26 mouse cellular contexts compared by ENCODE assay signal in the genomic region with DNA sequence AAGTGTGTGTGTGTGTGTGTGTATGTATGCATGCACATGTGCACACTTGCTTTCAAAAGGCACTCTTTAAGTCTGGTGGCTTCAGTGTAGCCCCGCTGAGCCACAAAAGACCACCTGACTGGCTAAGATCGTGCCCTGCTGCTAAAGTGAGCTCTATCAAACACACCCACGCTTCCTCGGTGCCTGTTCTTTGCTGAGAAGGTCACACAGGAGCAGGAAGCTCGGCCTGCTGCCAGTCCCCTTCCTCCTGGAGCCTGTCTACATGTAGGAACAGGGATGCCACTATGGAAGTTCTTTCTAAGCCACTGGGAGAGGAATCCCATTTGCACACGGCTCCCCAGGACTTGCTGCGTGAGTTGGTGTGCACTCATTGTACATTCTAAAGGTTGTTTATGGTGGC. TPM values are rescaled to one million over a fixed set of nuclear protein-coding genes. Genes with fewer than 3 reads are reported as not detected.
DNase-seq lines count a peak whose midpoint lies in the region; ATAC-seq and TF ChIP-seq lines count a peak whose summit lies in the region.
"Had no signal": no experiment of that assay in that cellular context is flagged by ENCODE, and none has a peak within 500 bp of the region (broad histone marks: within the 10 kb centered on the region; RNA-seq: fewer than 3 reads in every experiment).

No protein-coding gene starts in this region.

- ATAC-seq in kidney, embryonic 16.5 days (ENCODE audit: low FRiP score, low TSS enrichment) = no peak
- no peak for ATAC-seq in hindbrain, postnatal 0 days
- ATAC-seq in liver, embryonic 11.5 days (replicated peaks; ENCODE audit: low FRiP score) = no peak
- ATAC-seq: activated CD4-positive, CD25-positive, alpha-beta regulatory T cell, adult 4 months; forebrain, embryonic 16.5 days; midbrain, embryonic 16.5 days had no signal

- WGBS in kidney, embryonic 16.5 days = 77% methylated on average over 7 of the region's 7 CpGs
- 74% methylated on average over 7 of the region's 7 CpGs for WGBS in hindbrain, postnatal 0 days
- WGBS in liver, embryonic 11.5 days = 72% methylated on average over 7 of the region's 7 CpGs

- H3K4me1 ChIP-seq in kidney, embryonic 16.5 days (ENCODE audit: insufficient read depth, low read length) = no peaks in the 10 kb centered on the region
- no peaks in the 10 kb centered on the region for H3K4me1 ChIP-seq in hindbrain, postnatal 0 days (ENCODE audit: insufficient read depth, low read length)
- no peaks in the 10 kb centered on the region for H3K4me1 ChIP-seq in liver, embryonic 11.5 days (replicated peaks; ENCODE audit: control insufficient read depth, insufficient read depth, low read length)
- H3K4me1 ChIP-seq: embryonic facial prominence, embryonic 15.5 days; liver, embryonic 13.5 days; stomach, embryonic 15.5 days had no signal

- no peaks in the 10 kb centered on the region for H3K36me3 ChIP-seq in kidney, embryonic 16.5 days (ENCODE audit: insufficient read depth, low read length)
- no peaks in the 10 kb centered on the region for H3K36me3 ChIP-seq in hindbrain, postnatal 0 days (ENCODE audit: insufficient read depth, low read length)
- H3K36me3 ChIP-seq in liver, embryonic 11.5 days (ENCODE audit: control insufficient read depth, insufficient read depth, low read length) = no peaks in the 10 kb centered on the region
- H3K36me3 ChIP-seq: embryonic facial prominence, embryonic 15.5 days; G1E; liver, embryonic 13.5 days; lung, embryonic 15.5 days; stomach, embryonic 15.5 days had no signal

- H3K27ac ChIP-seq in kidney, embryonic 16.5 days (ENCODE audit: low read length) = no peak overlapping the region
- no peak overlapping the region for H3K27ac ChIP-seq in hindbrain, postnatal 0 days
- no peak overlapping the region for H3K27ac ChIP-seq in liver, embryonic 11.5 days (ENCODE audit: low read depth, low read length)
- H3K27ac ChIP-seq: embryonic facial prominence, embryonic 15.5 days; kidney, postnatal 0 days; liver, embryonic 13.5 days; lung, embryonic 15.5 days; stomach, embryonic 15.5 days had no signal

- no peak for TF ChIP-seq CTCF in hindbrain, postnatal 0 days (IDR thresholded peaks at IDR 0.05; ENCODE audit: low read depth)

- no peak overlapping the region for H3K4me2 ChIP-seq in kidney, embryonic 16.5 days (replicated peaks; ENCODE audit: low read depth, low read length)
- H3K4me2 ChIP-seq in hindbrain, postnatal 0 days (ENCODE audit: low read depth, low read length) = no peak overlapping the region
- H3K4me2 ChIP-seq in liver, embryonic 11.5 days = no peak overlapping the region
- H3K4me2 ChIP-seq: embryonic facial prominence, embryonic 15.5 days; liver, embryonic 13.5 days; lung, embryonic 15.5 days; stomach, embryonic 15.5 days had no signal

- DNase-seq in adrenal gland, postnatal 10 days = peak; percentile 25
- DNase-seq in adrenal gland, adult 8-10 months = no peak
- DNase-seq in kidney, adult 18-20 months = peak; percentile 22
- DNase-seq in adrenal gland, postnatal 36 days = peak; percentile 39 to 63
- peak; percentile 10 for DNase-seq in lung, postnatal 25 days (ENCODE audit: low spot score)
- DNase-seq in hindbrain, postnatal 0 days (ENCODE audit: low spot score) = no peak
- no peak for DNase-seq in liver, embryonic 11.5 days (ENCODE audit: low spot score)
- DNase-seq: cerebellum, adult 11 months; cerebellum, postnatal 14 days; embryo, embryonic 11 days; liver, embryonic 13.5 days; right cerebral cortex, postnatal 25 days; thymus, adult 18-20 months; thymus, postnatal 4 days had no signal

- H3K9ac ChIP-seq in kidney, embryonic 16.5 days (replicated peaks; ENCODE audit: low read length) = no peak overlapping the region
- no peak overlapping the region for H3K9ac ChIP-seq in hindbrain, postnatal 0 days (replicated peaks; ENCODE audit: low read length)
- H3K9ac ChIP-seq in liver, embryonic 11.5 days (ENCODE audit: low read depth, low read length) = no peak overlapping the region
- H3K9ac ChIP-seq: embryonic facial prominence, embryonic 15.5 days; liver, embryonic 13.5 days; lung, embryonic 15.5 days; stomach, embryonic 15.5 days had no signal

- H3K9me3 ChIP-seq in kidney, embryonic 16.5 days (ENCODE audit: low read length) = 0 out of 2 replicates have a peak, but pooled peaks cover 2% of the 10 kb centered on the region
- H3K9me3 ChIP-seq in hindbrain, postnatal 0 days (ENCODE audit: low read length) = no peaks in the 10 kb centered on the region
- H3K9me3 ChIP-seq in liver, embryonic 11.5 days (ENCODE audit: control insufficient read depth, low read length) = no peaks in the 10 kb centered on the region
- H3K9me3 ChIP-seq: embryonic facial prominence, embryonic 15.5 days; liver, embryonic 13.5 days; lung, embryonic 15.5 days; stomach, embryonic 15.5 days had no signal

- H3K27me3 ChIP-seq in kidney, embryonic 16.5 days (ENCODE audit: insufficient read depth, low read length) = no peaks in the 10 kb centered on the region
- no peaks in the 10 kb centered on the region for H3K27me3 ChIP-seq in hindbrain, postnatal 0 days (ENCODE audit: insufficient read depth, low read length)
- H3K27me3 ChIP-seq in liver, embryonic 11.5 days (replicated peaks; ENCODE audit: control insufficient read depth, insufficient read depth, low read length) = no peaks in the 10 kb centered on the region; the same call in 1 of the 2 replicates
- H3K27me3 ChIP-seq: embryonic facial prominence, embryonic 15.5 days; liver, embryonic 13.5 days; lung, embryonic 15.5 days; stomach, embryonic 15.5 days had no signal

- H3K4me3 ChIP-seq in kidney, embryonic 16.5 days (ENCODE audit: low read length) = no peak overlapping the region
- H3K4me3 ChIP-seq in hindbrain, postnatal 0 days (ENCODE audit: low read length) = no peak overlapping the region
- H3K4me3 ChIP-seq in liver, embryonic 11.5 days (ENCODE audit: low read depth, low read length) = no peak overlapping the region
- H3K4me3 ChIP-seq: embryonic facial prominence, embryonic 15.5 days; liver, embryonic 13.5 days; lung, embryonic 15.5 days; stomach, embryonic 15.5 days had no signal

RNA-seq across cellular contexts. Expression of a gene that starts 42.1 kb away (rescaled TPM):
- total RNA-seq in adrenal gland, postnatal 10 days (2021) = under 1 TPM in 1 of 2 experiments, not detected in 1; 0.09 TPM
- total RNA-seq in adrenal gland, adult 8-10 months (2022) = not detected
- polyA plus RNA-seq in kidney, embryonic 16.5 days (2015; fragmentation: Nextera tagmentation; extraction: Ambion mirVana) = 0.55 and 0.81 TPM in 2 replicates
- total RNA-seq in adrenal gland, postnatal 36 days (2021) = not detected
- 0.73 and 0.79 TPM in 2 replicates for total RNA-seq in hindbrain, postnatal 0 days (2014; rRNA removed)
- polyA plus RNA-seq in hindbrain, postnatal 0 days (2015; fragmentation: Nextera tagmentation; extraction: Ambion mirVana) = 2.3 and 2.7 TPM in 2 replicates
- 0.25 and 0.31 TPM in 2 replicates for polyA plus RNA-seq in liver, embryonic 11.5 days (2014; fragmentation: Nextera tagmentation; extraction: Ambion mirVana)
- total RNA-seq: G1E; megakaryocyte-erythroid progenitor cell, adult 5-6 weeks; neutrophil, adult 5-6 weeks had no signal
- polyA plus RNA-seq: activated CD4-positive, CD25-positive, alpha-beta regulatory T cell, adult 4 months; G1E; spleen, adult 2 months had no signal

Comparison
In these comparisons a context has a peak if more than half of its experiments do, and no peak if none do; other contexts are left out.
1. DNase-seq: peak in adrenal gland, postnatal 10 days (single experiment), kidney, adult 18-20 months (single experiment), adrenal gland, postnatal 36 days (2 of 2) and lung, postnatal 25 days (single experiment); none in adrenal gland, adult 8-10 months (single experiment), hindbrain, postnatal 0 days (single experiment) and liver, embryonic 11.5 days (single experiment).